Mouse (Mus musculus) left cerebral cortex, adult 8-10 months (tissue): Measurements from ENCODE around the gene Olfr1383. TPM values are rescaled to one million over a fixed set of nuclear protein-coding genes. Genes with fewer than 3 reads are reported as not detected.
A peak's percentile ranks its signal among the peaks of the same experiment; 100 is the strongest.
"Not testable (repeated sequence)": the region's sequence is repeated elsewhere in the genome, so short reads cannot be mapped to it uniquely, and the experiment has no call there.

Experiments
- DNase-seq, 2 experiments: peaks; one replicate each; pipeline ENCODE4 v3.0.0; 2022; ENCODE audit warnings: low spot score in 2 of 2
- total RNA-seq, 4 experiments: library from RNA; stranded (reverse); gene quantifications; 2 replicates each; pipeline ENCODE4 v1.2.4; 2022

The Olfr1383 gene
- not detected for total RNA-seq

GRCm38 (mm10) chr11:49519348-49519747 lies at the start of gene Olfr1383:
Gene Olfr1383, plus strand, starts transcription at chr11:49519648.
- DNase-seq = no peak

GRCm38 (mm10) chr11:49485973-49486372 lies 33.5 kb upstream of the Olfr1383 start:
- DNase-seq = no peak

GRCm38 (mm10) chr11:49488770-49489169 lies 30.7 kb upstream of the Olfr1383 start, which contains the start of gene Olfr1385:
Gene Olfr1385, plus strand, starts transcription at chr11:49489070.
- DNase-seq = not testable (repeated sequence)

GRCm38 (mm10) chr11:49518086-49518485 lies 1.4 kb upstream of the Olfr1383 start:
- DNase-seq = peak in 1 of 2 experiments; percentile 9

GRCm38 (mm10) chr11:49527947-49528346 lies 8.5 kb downstream of the Olfr1383 start, which contains the start of gene Olfr1382:
Gene Olfr1382, plus strand, starts transcription at chr11:49528247.
- DNase-seq = no peak

- DNase-seq = no peak
Observed at GRCm38 (mm10) chr11:49532761-49533160, 13.3 kb downstream of the Olfr1383 start.

- DNase-seq = peak in 1 of 2 experiments; percentile 10
Observed at GRCm38 (mm10) chr11:49536631-49537030, 17.2 kb downstream of the Olfr1383 start.

GRCm38 (mm10) chr11:49543149-49543548 lies 23.7 kb downstream of the Olfr1383 start, which contains the start of gene Olfr1381:
Gene Olfr1381, plus strand, starts transcription at chr11:49543449.
- not testable (repeated sequence) for DNase-seq

- DNase-seq = not testable (repeated sequence)
Observed at GRCm38 (mm10) chr11:49554033-49554432, 34.6 kb downstream of the Olfr1383 start.

GRCm38 (mm10) chr11:49556578-49556977 lies 37.1 kb downstream of the Olfr1383 start, which contains the start of gene Olfr1380:
Gene Olfr1380, plus strand, starts transcription at chr11:49556878.
- not testable (repeated sequence) for DNase-seq

GRCm38 (mm10) chr11:49575054-49575453 lies 55.6 kb downstream of the Olfr1383 start:
- DNase-seq = not testable (repeated sequence)

Other genes with a start within 250 kb of the Olfr1383 start
- 1 to 10 TPM in 2 of 4 experiments, under 1 TPM in 2; 0.65 to 1.1 (median 0.84) TPM for gene Olfr1393, start 241.3 kb upstream of the Olfr1383 start, total RNA-seq
- gene Olfr1392, start 234.4 kb upstream of the Olfr1383 start, total RNA-seq = under 1 TPM in 3 of 4 experiments, not detected in 1; 0.18 to 0.28 (median 0.23) TPM
- gene Olfr10, start 214.9 kb upstream of the Olfr1383 start, total RNA-seq = not detected
- gene Olfr1391, start 196.9 kb upstream of the Olfr1383 start, total RNA-seq = not detected
- not detected for gene Olfr1390, start 184.5 kb upstream of the Olfr1383 start, total RNA-seq
- gene Olfr1389, start 96.6 kb upstream of the Olfr1383 start, total RNA-seq = not detected
- under 1 TPM; 0.15 to 0.57 (median 0.26) TPM for gene Olfr1388, start 83.0 kb upstream of the Olfr1383 start, total RNA-seq
- gene Olfr1387, start 64.3 kb upstream of the Olfr1383 start, total RNA-seq = not detected
- gene Olfr1386, start 54.6 kb upstream of the Olfr1383 start, total RNA-seq = not detected
- gene Olfr1385, start 30.6 kb upstream of the Olfr1383 start, total RNA-seq = under 1 TPM in 1 of 4 experiments, not detected in 3; 0.11 TPM
- not detected for gene Olfr1384, start 12.9 kb upstream of the Olfr1383 start, total RNA-seq
- gene Olfr1382, start 8.6 kb downstream of the Olfr1383 start, total RNA-seq = not detected
- not detected for gene Olfr1381, start 23.8 kb downstream of the Olfr1383 start, total RNA-seq
- gene Olfr1380, start 37.2 kb downstream of the Olfr1383 start, total RNA-seq = not detected
- 1 to 10 TPM; 2.5 to 3.0 (median 2.8) TPM for gene Flt4, start 89.6 kb downstream of the Olfr1383 start, total RNA-seq
- gene Scgb3a1, start 144.0 kb downstream of the Olfr1383 start, total RNA-seq = not detected
- 10 to 100 TPM; 45.5 to 58.3 (median 52.1) TPM for gene Cnot6, start 193.1 kb downstream of the Olfr1383 start, total RNA-seq